Mouse (Mus musculus) lung, embryonic 14.5 days (tissue): ENCODE data around the gene Il20. TPM values are rescaled to one million over a fixed set of nuclear protein-coding genes. Genes with fewer than 3 reads are reported as not detected.

Experiments used
- ATAC-seq: fragments of 200-750 bp; cut with Nextera tagmentation; 2 replicates; pipeline ENCODE4 v1.8.0; 2017; ENCODE audit warnings: mild to moderate bottlenecking, moderate TSS enrichment, moderate library complexity; ENCODE audit not compliant: insufficient read depth
- DNase-seq: peaks from one replicate; pipeline ENCODE4 v3.0.0-alpha.2; 2015
- H3K27ac ChIP-seq: fragments of 300-500 bp; sonication (generic); 2 replicates; pipeline ENCODE4 v1.5.1; 2014; ENCODE audit warnings: low read depth, mild to moderate bottlenecking, moderate library complexity
- H3K27me3 ChIP-seq: fragments of 300-500 bp; sonication (generic); 2 replicates; pipeline ENCODE4 v1.6.1; 2014; ENCODE audit warnings: low read length, control low read depth; ENCODE audit not compliant: insufficient read depth
- H3K36me3 ChIP-seq: fragments of 300-500 bp; sonication (generic); 2 replicates; pipeline ENCODE4 v1.6.1; 2014; ENCODE audit warnings: control low read depth; ENCODE audit not compliant: insufficient read depth
- H3K4me1 ChIP-seq: fragments of 300-500 bp; sonication (generic); 2 replicates; pipeline ENCODE4 v1.6.1; 2014; ENCODE audit warnings: antibody characterized with exemption, control low read depth; ENCODE audit not compliant: insufficient read depth
- H3K4me2 ChIP-seq: fragments of 300-500 bp; sonication (generic); 2 replicates; pipeline ENCODE4 v1.6.1; 2014; ENCODE audit warnings: mild to moderate bottlenecking
- H3K4me3 ChIP-seq: fragments of 300-500 bp; sonication (generic); 2 replicates; pipeline ENCODE4 v1.5.1; 2014; ENCODE audit warnings: low read depth, low read length
- H3K9ac ChIP-seq: fragments of 300-500 bp; sonication (generic); 2 replicates; pipeline ENCODE4 v1.6.1; 2014
- H3K9me3 ChIP-seq: fragments of 300-500 bp; sonication (generic); 2 replicates; pipeline ENCODE4 v1.6.1; 2016; ENCODE audit warnings: low read depth, low read length, control low read depth
- CTCF ChIP-seq: IDR thresholded peaks from 2 replicates; pipeline ENCODE4 v1.5.1; 2016; ENCODE audit warnings: antibody characterized with exemption, low read depth
- WGBS: fragments of 180-500 bp; shearing (Covaris S2); extraction: QIAGEN DNeasy Blood & Tissue Kit; methylation state at CpG from one replicate; pipeline ENCODE4 v1.1.7; 2014; 5-methylcytosine and 5-hydroxymethylcytosine counted together
- polyA plus RNA-seq: library from polyadenylated mRNA; unstranded; fragments of >200 nt; fragmentation: Nextera tagmentation; extraction: Ambion mirVana; gene quantifications from 2 replicates; pipeline ENCODE4 v1.2.1, GENCODE M21; 2014

The Il20 gene
- polyA plus RNA-seq, 1 experiment from 2014 or later = not detected

DNA sequence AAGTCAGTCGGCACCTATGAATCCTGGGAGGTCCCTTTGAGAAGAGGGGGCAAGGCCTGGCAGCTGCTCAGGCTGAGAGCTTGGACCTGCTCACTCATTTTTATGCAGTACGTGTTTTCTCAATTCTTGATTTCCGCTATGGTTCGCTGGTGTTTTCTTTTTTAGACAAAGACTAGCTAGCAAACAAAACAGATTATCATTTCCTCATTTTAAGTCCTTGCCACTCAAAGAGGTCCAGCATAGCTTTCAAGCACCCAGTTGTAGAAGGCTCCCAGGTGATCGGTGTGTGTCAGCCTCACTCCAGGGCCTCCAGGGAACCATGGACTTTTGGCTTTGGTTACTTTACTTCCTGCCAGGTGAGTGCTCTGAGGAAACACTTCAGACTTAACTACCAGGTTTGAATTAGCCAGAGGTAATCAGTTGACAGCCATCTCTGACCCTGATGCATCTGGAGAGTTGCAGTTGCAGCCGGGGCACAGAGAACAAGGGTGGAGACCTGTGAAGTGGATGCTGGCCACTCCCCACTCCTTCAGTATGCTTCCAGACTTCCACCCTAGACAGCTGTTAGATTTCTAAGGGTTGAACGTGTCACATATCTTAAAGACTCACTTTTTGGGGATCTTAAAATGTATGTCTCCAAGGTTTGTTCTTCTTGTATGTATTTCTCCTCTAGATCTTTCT is 45.6 kb downstream of the Il20 start, which contains the start of gene Fcmr:
Gene Fcmr (plus strand): TSS at position 129 of the 681 bp plus-strand sequence.
- H3K4me2 ChIP-seq = no peak within 1 kb of the TSS
- 67% methylated on average over 7 of the region's 7 CpGs for WGBS
- no peak within 1 kb of the TSS for H3K27ac ChIP-seq
- no peak within 1 kb of the TSS for H3K4me3 ChIP-seq
- no peak for TF ChIP-seq CTCF
- no peaks in the 10 kb centered on the region for H3K27me3 ChIP-seq
- H3K9ac ChIP-seq = no peak within 1 kb of the TSS
- DNase-seq (no peak), ATAC-seq (no peak)
- H3K9me3 ChIP-seq = no peaks in the 10 kb centered on the region
- H3K36me3 ChIP-seq = no peaks in the 10 kb centered on the region
- H3K4me1 ChIP-seq = no peaks in the 10 kb centered on the region

GRCm38 (mm10) chr1:130864741-130865140 is 46.5 kb downstream of the Il20 start:
- Histone ChIP-seq H3K36me3 (no peaks in the 10 kb centered on the region), H3K9me3 (no peaks in the 10 kb centered on the region), H3K4me2 (no peak overlapping the region), H3K27me3 (no peaks in the 10 kb centered on the region), H3K27ac (no peak overlapping the region), H3K9ac (no peak overlapping the region), H3K4me3 (no peak overlapping the region), H3K4me1 (no peaks in the 10 kb centered on the region)
- TF ChIP-seq CTCF = no peak
- no peak for ATAC-seq
- 87% methylated on average over 5 of the region's 5 CpGs for WGBS
- DNase-seq = no peak

GRCm38 (mm10) chr1:130864238-130864637 is 47.0 kb downstream of the Il20 start:
- ATAC-seq (no peak), DNase-seq (no peak)
- no peaks in the 10 kb centered on the region for H3K27me3 ChIP-seq

GRCm38 (mm10) chr1:130857456-130857855 is 53.8 kb downstream of the Il20 start:
- Histone ChIP-seq H3K4me1 (no peaks in the 10 kb centered on the region), H3K4me3 (no peak overlapping the region), H3K27ac (no peak overlapping the region), H3K9me3 (no peaks in the 10 kb centered on the region), H3K9ac (no peak overlapping the region), H3K27me3 (no peaks in the 10 kb centered on the region), H3K36me3 (no peaks in the 10 kb centered on the region), H3K4me2 (no peak overlapping the region)
- no peak for DNase-seq
- WGBS = 74% methylated on average over 4 of the region's 4 CpGs
- ATAC-seq = no peak
- TF ChIP-seq CTCF = no peak

More at GRCm38 (mm10) chr1:130864238-130864637, 47.0 kb downstream of the Il20 start:
- H3K9me3 ChIP-seq = no peaks in the 10 kb centered on the region
- H3K27ac ChIP-seq = no peak overlapping the region
- H3K4me3 ChIP-seq = no peak overlapping the region
- TF ChIP-seq CTCF = no peak
- H3K4me2 ChIP-seq = no peak overlapping the region
- no peaks in the 10 kb centered on the region for H3K36me3 ChIP-seq
- 69% methylated on average over 4 of the region's 4 CpGs for WGBS
- H3K4me1 ChIP-seq = no peaks in the 10 kb centered on the region
- H3K9ac ChIP-seq = no peak overlapping the region

Other genes with a start within 250 kb of the Il20 start
- not detected in 2 replicates for gene C4bp, start 249.8 kb downstream of the Il20 start, polyA plus RNA-seq
- gene Gm29427, start 195.7 kb downstream of the Il20 start, polyA plus RNA-seq = not detected in 2 replicates
- gene Yod1, start 194.1 kb downstream of the Il20 start, polyA plus RNA-seq = 11.7 and 11.8 TPM in 2 replicates
- gene Pfkfb2, start 182.2 kb downstream of the Il20 start, polyA plus RNA-seq = 6.5 and 7.2 TPM in 2 replicates
- gene AA986860, start 179.5 kb downstream of the Il20 start, polyA plus RNA-seq = 7.8 TPM in 2 replicates
- not detected in 2 replicates for gene Fcamr, start 110.5 kb downstream of the Il20 start, polyA plus RNA-seq
- gene Pigr, start 84.8 kb downstream of the Il20 start, polyA plus RNA-seq = not detected in 2 replicates
- not detected in 2 replicates for gene Fcmr, start 45.8 kb downstream of the Il20 start, polyA plus RNA-seq
- gene Il24, start 24.0 kb downstream of the Il20 start, polyA plus RNA-seq = not detected in 2 replicates
- gene Il19, start 28.7 kb upstream of the Il20 start, polyA plus RNA-seq = not detected in 2 replicates
- gene Il10, start 108.4 kb upstream of the Il20 start, polyA plus RNA-seq = not detected in 2 replicates
- 63.6 and 72.3 TPM in 2 replicates for gene Mapkapk2, start 186.4 kb upstream of the Il20 start, polyA plus RNA-seq
- gene Dyrk3, start 226.9 kb upstream of the Il20 start, polyA plus RNA-seq = 3.9 and 4.3 TPM in 2 replicates
- gene Eif2d, start 241.7 kb upstream of the Il20 start, polyA plus RNA-seq = 58.0 and 63.5 TPM in 2 replicates